Mouse (Mus musculus): Measurements from ENCODE around the gene Krtap3-1. TPM values are rescaled to one million over a fixed set of nuclear protein-coding genes. Genes with fewer than 3 reads are reported as not detected.
"Not testable (repeated sequence)": the region's sequence is repeated elsewhere in the genome, so short reads cannot be mapped to it uniquely, and the experiment has no call there.

Gene Krtap3-1
- total RNA-seq (2014; rRNA removed): not detected in 2 replicates
- not detected in 2 replicates for polyA plus RNA-seq (2012; rRNA removed)

GRCm38 (mm10) chr11:99566530-99566929, at the start of gene Krtap3-1:
TSS of gene Krtap3-1 (minus strand) at chr11:99566630.
- Histone ChIP-seq H3K4me3 (ENCODE audit: insufficient read depth, low read depth, low read length) (no peak within 1 kb of the TSS), H3K4me1 (ENCODE audit: control insufficient read depth, insufficient read depth, low read length) (no peaks in the 10 kb centered on the region), H3K36me3 (ENCODE audit: control insufficient read depth, insufficient read depth, low read length) (no peaks in the 10 kb centered on the region), H3K9ac (ENCODE audit: low read depth, low read length) (no peak within 1 kb of the TSS), H3K27me3 (ENCODE audit: control insufficient read depth, insufficient read depth, low read length) (peaks cover 4% of the 10 kb centered on the region; the same call in 1 of the 2 replicates), H3K79me2 (ENCODE audit: control insufficient read depth, insufficient read depth, low read length) (no peaks in the 10 kb centered on the region), H3K27ac (replicated peaks; ENCODE audit: insufficient read depth, low read depth, low read length) (no peak within 1 kb of the TSS)
- TF ChIP-seq POLR2A (IDR thresholded peaks at IDR 0.05; ENCODE audit: extremely low read depth, insufficient read depth, low read length) (no peak), CTCF (IDR thresholded peaks at IDR 0.05; ENCODE audit: low read depth, low read length) (no peak)
- DNase-seq (ENCODE audit: extremely low read depth, low read depth, low spot score): no peak
- 97% methylated on average over 7 of the region's 7 CpGs for WGBS

- no peaks in the 10 kb centered on the region for H3K79me2 ChIP-seq (ENCODE audit: control insufficient read depth, insufficient read depth, low read length)
- WGBS: 46% methylated on average over 3 of the region's 3 CpGs
Measured at GRCm38 (mm10) chr11:99614796-99615363, 48.5 kb upstream of the Krtap3-1 start, which contains the start of gene Krtap2-4. TSS of gene Krtap2-4 (minus strand) at chr11:99614846.

GRCm38 (mm10) chr11:99610089-99610488, 43.7 kb upstream of the Krtap3-1 start, which contains the start of gene Gm11937:
TSS of gene Gm11937 (minus strand) at chr11:99610189.
- H3K79me2 ChIP-seq (ENCODE audit: control insufficient read depth, insufficient read depth, low read length); H3K36me3 ChIP-seq (ENCODE audit: control insufficient read depth, insufficient read depth, low read length); H3K27me3 ChIP-seq (ENCODE audit: control insufficient read depth, insufficient read depth, low read length); H3K4me3 ChIP-seq (ENCODE audit: insufficient read depth, low read depth, low read length); H3K4me1 ChIP-seq (ENCODE audit: control insufficient read depth, insufficient read depth, low read length); DNase-seq (ENCODE audit: extremely low read depth, low read depth, low spot score); H3K27ac ChIP-seq (replicated peaks; ENCODE audit: insufficient read depth, low read depth, low read length); H3K9ac ChIP-seq (ENCODE audit: low read depth, low read length): not testable (repeated sequence)
- WGBS: 72% methylated on average over 1 of the region's 2 CpGs

More at GRCm38 (mm10) chr11:99614796-99615363, 48.5 kb upstream of the Krtap3-1 start, which contains the start of gene Krtap2-4:
- Histone ChIP-seq H3K9ac (ENCODE audit: low read depth, low read length) (no peak within 1 kb of the TSS), H3K4me3 (ENCODE audit: insufficient read depth, low read depth, low read length) (no peak within 1 kb of the TSS), H3K27me3 (ENCODE audit: control insufficient read depth, insufficient read depth, low read length) (no peaks in the 10 kb centered on the region), H3K36me3 (ENCODE audit: control insufficient read depth, insufficient read depth, low read length) (no peaks in the 10 kb centered on the region), H3K27ac (replicated peaks; ENCODE audit: insufficient read depth, low read depth, low read length) (no peak within 1 kb of the TSS), H3K4me1 (ENCODE audit: control insufficient read depth, insufficient read depth, low read length) (no peaks in the 10 kb centered on the region)
- TF ChIP-seq CTCF (IDR thresholded peaks at IDR 0.05; ENCODE audit: low read depth, low read length) (no peak), POLR2A (IDR thresholded peaks at IDR 0.05; ENCODE audit: extremely low read depth, insufficient read depth, low read length) (no peak)
- DNase-seq (ENCODE audit: extremely low read depth, low read depth, low spot score): no peak

- Histone ChIP-seq H3K4me1 (ENCODE audit: control insufficient read depth, insufficient read depth, low read length) (no peaks in the 10 kb centered on the region), H3K4me3 (ENCODE audit: insufficient read depth, low read depth, low read length) (no peak overlapping the region), H3K9ac (ENCODE audit: low read depth, low read length) (no peak overlapping the region), H3K79me2 (ENCODE audit: control insufficient read depth, insufficient read depth, low read length) (no peaks in the 10 kb centered on the region), H3K27ac (replicated peaks; ENCODE audit: insufficient read depth, low read depth, low read length) (no peak overlapping the region), H3K27me3 (ENCODE audit: control insufficient read depth, insufficient read depth, low read length) (no peaks in the 10 kb centered on the region), H3K36me3 (ENCODE audit: control insufficient read depth, insufficient read depth, low read length) (no peaks in the 10 kb centered on the region)
- WGBS: 67% methylated on average over 1 of the region's 1 CpGs
- no peak for DNase-seq (ENCODE audit: extremely low read depth, low read depth, low spot score)
- TF ChIP-seq CTCF (IDR thresholded peaks at IDR 0.05; ENCODE audit: low read depth, low read length) (no peak), POLR2A (IDR thresholded peaks at IDR 0.05; ENCODE audit: extremely low read depth, insufficient read depth, low read length) (no peak)
Measured at GRCm38 (mm10) chr11:99609126-99609525, 42.7 kb upstream of the Krtap3-1 start.

GRCm38 (mm10) chr11:99603208-99603607, 36.8 kb upstream of the Krtap3-1 start, which contains the start of gene Gm11938:
TSS of gene Gm11938 (minus strand) at chr11:99603308.
- not testable (repeated sequence) for DNase-seq (ENCODE audit: extremely low read depth, low read depth, low spot score); H3K27ac ChIP-seq (replicated peaks; ENCODE audit: insufficient read depth, low read depth, low read length); H3K4me1 ChIP-seq (ENCODE audit: control insufficient read depth, insufficient read depth, low read length); H3K27me3 ChIP-seq (ENCODE audit: control insufficient read depth, insufficient read depth, low read length); H3K36me3 ChIP-seq (ENCODE audit: control insufficient read depth, insufficient read depth, low read length); H3K9ac ChIP-seq (ENCODE audit: low read depth, low read length); H3K79me2 ChIP-seq (ENCODE audit: control insufficient read depth, insufficient read depth, low read length); H3K4me3 ChIP-seq (ENCODE audit: insufficient read depth, low read depth, low read length)
- WGBS: 36% methylated on average over 1 of the region's 1 CpGs

- not testable (repeated sequence) for H3K4me1 ChIP-seq (ENCODE audit: control insufficient read depth, insufficient read depth, low read length); H3K4me3 ChIP-seq (ENCODE audit: insufficient read depth, low read depth, low read length); H3K27me3 ChIP-seq (ENCODE audit: control insufficient read depth, insufficient read depth, low read length); H3K79me2 ChIP-seq (ENCODE audit: control insufficient read depth, insufficient read depth, low read length); H3K27ac ChIP-seq (replicated peaks; ENCODE audit: insufficient read depth, low read depth, low read length); H3K36me3 ChIP-seq (ENCODE audit: control insufficient read depth, insufficient read depth, low read length); H3K9ac ChIP-seq (ENCODE audit: low read depth, low read length); DNase-seq (ENCODE audit: extremely low read depth, low read depth, low spot score)
- WGBS: 93% methylated on average over 6 of the region's 6 CpGs
Measured at GRCm38 (mm10) chr11:99597742-99598141, 31.3 kb upstream of the Krtap3-1 start, which contains the start of gene Krtap9-3. TSS of gene Krtap9-3 (minus strand) at chr11:99598105.

Data from liver, adult 2 months (tissue).